Mouse (Mus musculus): ENCODE measurements around the gene Fbxl20. TPM values are rescaled to one million over a fixed set of nuclear protein-coding genes. Genes with fewer than 3 reads are reported as not detected.

Gene Fbxl20
- polyA plus RNA-seq, 1 experiment from 2014 or later, result 23.9 TPM

GRCm38 (mm10) chr11:98086141-98086540 is 64.1 kb downstream of the Fbxl20 start:
- Histone ChIP-seq H3K4me1 (ENCODE audit: control insufficient read depth, insufficient read depth, low read length) (no peaks in the 10 kb centered on the region), H3K9me3 (replicated peaks; ENCODE audit: control insufficient read depth, low read length) (no peaks in the 10 kb centered on the region), H3K9ac (replicated peaks; ENCODE audit: low read length) (no peak overlapping the region), H3K36me3 (replicated peaks; ENCODE audit: control insufficient read depth, insufficient read depth, low read depth, low read length) (peaks cover 3% of the 10 kb centered on the region), H3K27ac (replicated peaks; ENCODE audit: low read depth, low read length) (no peak overlapping the region), H3K27me3 (ENCODE audit: control insufficient read depth, insufficient read depth, low read length) (no peaks in the 10 kb centered on the region), H3K4me3 (ENCODE audit: low read depth, low read length) (no peak overlapping the region), H3K4me2 (ENCODE audit: low read depth, low read length) (no peak overlapping the region)
- no peak for DNase-seq (ENCODE audit: low spot score)
- WGBS, result 87% methylated on average over 9 of the region's 9 CpGs
- no peak for ATAC-seq (replicated peaks; ENCODE audit: insufficient number of reproducible peaks, low FRiP score, low TSS enrichment, low read depth)

- ATAC-seq (replicated peaks; ENCODE audit: insufficient number of reproducible peaks, low FRiP score, low TSS enrichment, low read depth), result no peak
- DNase-seq (ENCODE audit: low spot score), result no peak
- WGBS, result 80% methylated on average over 7 of the region's 7 CpGs
Measured at GRCm38 (mm10) chr11:98082745-98083144, 67.5 kb downstream of the Fbxl20 start.

GRCm38 (mm10) chr11:98080450-98080849 is 69.8 kb downstream of the Fbxl20 start:
- 86% methylated on average over 6 of the region's 6 CpGs for WGBS
- DNase-seq (ENCODE audit: low spot score) (no peak), ATAC-seq (replicated peaks; ENCODE audit: insufficient number of reproducible peaks, low FRiP score, low TSS enrichment, low read depth) (no peak)
- H3K9me3 ChIP-seq (replicated peaks; ENCODE audit: control insufficient read depth, low read length), result no peaks in the 10 kb centered on the region
- H3K27me3 ChIP-seq (ENCODE audit: control insufficient read depth, insufficient read depth, low read length), result no peaks in the 10 kb centered on the region
- H3K27ac ChIP-seq (replicated peaks; ENCODE audit: low read depth, low read length), result no peak overlapping the region
- H3K4me3 ChIP-seq (ENCODE audit: low read depth, low read length), result no peak overlapping the region
- no peak overlapping the region for H3K9ac ChIP-seq (replicated peaks; ENCODE audit: low read length)
- H3K4me1 ChIP-seq (ENCODE audit: control insufficient read depth, insufficient read depth, low read length), result no peaks in the 10 kb centered on the region
- no peak overlapping the region for H3K4me2 ChIP-seq (ENCODE audit: low read depth, low read length)
- no peaks in the 10 kb centered on the region for H3K36me3 ChIP-seq (replicated peaks; ENCODE audit: control insufficient read depth, insufficient read depth, low read depth, low read length)

More at GRCm38 (mm10) chr11:98082745-98083144, 67.5 kb downstream of the Fbxl20 start:
- no peaks in the 10 kb centered on the region for H3K4me1 ChIP-seq (ENCODE audit: control insufficient read depth, insufficient read depth, low read length)
- H3K36me3 ChIP-seq (replicated peaks; ENCODE audit: control insufficient read depth, insufficient read depth, low read depth, low read length), result no peaks in the 10 kb centered on the region
- H3K9me3 ChIP-seq (replicated peaks; ENCODE audit: control insufficient read depth, low read length), result no peaks in the 10 kb centered on the region
- H3K4me2 ChIP-seq (ENCODE audit: low read depth, low read length), result no peak overlapping the region
- no peak overlapping the region for H3K4me3 ChIP-seq (ENCODE audit: low read depth, low read length)
- no peaks in the 10 kb centered on the region for H3K27me3 ChIP-seq (ENCODE audit: control insufficient read depth, insufficient read depth, low read length)
- H3K27ac ChIP-seq (replicated peaks; ENCODE audit: low read depth, low read length), result no peak overlapping the region
- no peak overlapping the region for H3K9ac ChIP-seq (replicated peaks; ENCODE audit: low read length)

GRCm38 (mm10) chr11:98077086-98077485 is 73.1 kb downstream of the Fbxl20 start:
- no peaks in the 10 kb centered on the region for H3K36me3 ChIP-seq (replicated peaks; ENCODE audit: control insufficient read depth, insufficient read depth, low read depth, low read length)
- ATAC-seq (replicated peaks; ENCODE audit: insufficient number of reproducible peaks, low FRiP score, low TSS enrichment, low read depth), result no peak

GRCm38 (mm10) chr11:98075195-98075808 is 74.9 kb downstream of the Fbxl20 start:
- no peaks in the 10 kb centered on the region for H3K27me3 ChIP-seq (ENCODE audit: control insufficient read depth, insufficient read depth, low read length)
- H3K4me3 ChIP-seq (ENCODE audit: low read depth, low read length), result no peak overlapping the region
- 22% methylated on average over 13 of the region's 13 CpGs for WGBS
- H3K27ac ChIP-seq (replicated peaks; ENCODE audit: low read depth, low read length), result no peak overlapping the region
- no peak for ATAC-seq (replicated peaks; ENCODE audit: insufficient number of reproducible peaks, low FRiP score, low TSS enrichment, low read depth)
- peak; percentile 92 for DNase-seq (ENCODE audit: low spot score)
- no peaks in the 10 kb centered on the region for H3K9me3 ChIP-seq (replicated peaks; ENCODE audit: control insufficient read depth, low read length)
- H3K36me3 ChIP-seq (replicated peaks; ENCODE audit: control insufficient read depth, insufficient read depth, low read depth, low read length), result no peaks in the 10 kb centered on the region
- no peak overlapping the region for H3K9ac ChIP-seq (replicated peaks; ENCODE audit: low read length)
- no peak overlapping the region for H3K4me2 ChIP-seq (ENCODE audit: low read depth, low read length)
- H3K4me1 ChIP-seq (ENCODE audit: control insufficient read depth, insufficient read depth, low read length), result no peaks in the 10 kb centered on the region

More at GRCm38 (mm10) chr11:98077086-98077485, 73.1 kb downstream of the Fbxl20 start:
- no peak for DNase-seq (ENCODE audit: low spot score)
- Histone ChIP-seq H3K9ac (replicated peaks; ENCODE audit: low read length) (no peak overlapping the region), H3K9me3 (replicated peaks; ENCODE audit: control insufficient read depth, low read length) (no peaks in the 10 kb centered on the region), H3K4me2 (ENCODE audit: low read depth, low read length) (no peak overlapping the region), H3K27me3 (ENCODE audit: control insufficient read depth, insufficient read depth, low read length) (no peaks in the 10 kb centered on the region), H3K27ac (replicated peaks; ENCODE audit: low read depth, low read length) (no peak overlapping the region), H3K4me3 (ENCODE audit: low read depth, low read length) (no peak overlapping the region), H3K4me1 (ENCODE audit: control insufficient read depth, insufficient read depth, low read length) (no peaks in the 10 kb centered on the region)
- WGBS, result 81% methylated on average over 8 of the region's 8 CpGs

GRCm38 (mm10) chr11:98073442-98073841 is 76.8 kb downstream of the Fbxl20 start:
- H3K4me2 ChIP-seq (ENCODE audit: low read depth, low read length), result no peak overlapping the region
- H3K36me3 ChIP-seq (replicated peaks; ENCODE audit: control insufficient read depth, insufficient read depth, low read depth, low read length), result no peaks in the 10 kb centered on the region
- no peaks in the 10 kb centered on the region for H3K9me3 ChIP-seq (replicated peaks; ENCODE audit: control insufficient read depth, low read length)
- no peaks in the 10 kb centered on the region for H3K4me1 ChIP-seq (ENCODE audit: control insufficient read depth, insufficient read depth, low read length)
- no peak overlapping the region for H3K4me3 ChIP-seq (ENCODE audit: low read depth, low read length)
- 88% methylated on average over 4 of the region's 4 CpGs for WGBS
- DNase-seq (ENCODE audit: low spot score) (no peak), ATAC-seq (replicated peaks; ENCODE audit: insufficient number of reproducible peaks, low FRiP score, low TSS enrichment, low read depth) (no peak)
- no peak overlapping the region for H3K9ac ChIP-seq (replicated peaks; ENCODE audit: low read length)
- no peaks in the 10 kb centered on the region for H3K27me3 ChIP-seq (ENCODE audit: control insufficient read depth, insufficient read depth, low read length)
- no peak overlapping the region for H3K27ac ChIP-seq (replicated peaks; ENCODE audit: low read depth, low read length)

GRCm38 (mm10) chr11:98067255-98067654 is 82.9 kb downstream of the Fbxl20 start:
- Histone ChIP-seq H3K27me3 (ENCODE audit: control insufficient read depth, insufficient read depth, low read length) (no peaks in the 10 kb centered on the region), H3K9me3 (replicated peaks; ENCODE audit: control insufficient read depth, low read length) (no peaks in the 10 kb centered on the region), H3K36me3 (replicated peaks; ENCODE audit: control insufficient read depth, insufficient read depth, low read depth, low read length) (no peaks in the 10 kb centered on the region), H3K4me2 (ENCODE audit: low read depth, low read length) (no peak overlapping the region), H3K4me3 (ENCODE audit: low read depth, low read length) (no peak overlapping the region), H3K27ac (replicated peaks; ENCODE audit: low read depth, low read length) (no peak overlapping the region), H3K9ac (replicated peaks; ENCODE audit: low read length) (no peak overlapping the region), H3K4me1 (ENCODE audit: control insufficient read depth, insufficient read depth, low read length) (no peaks in the 10 kb centered on the region)
- ATAC-seq (replicated peaks; ENCODE audit: insufficient number of reproducible peaks, low FRiP score, low TSS enrichment, low read depth) (no peak), DNase-seq (ENCODE audit: low spot score) (no peak)
- 94% methylated on average over 21 of the region's 21 CpGs for WGBS

GRCm38 (mm10) chr11:98066201-98066600 is 84.0 kb downstream of the Fbxl20 start:
- no peaks in the 10 kb centered on the region for H3K9me3 ChIP-seq (replicated peaks; ENCODE audit: control insufficient read depth, low read length)
- H3K36me3 ChIP-seq (replicated peaks; ENCODE audit: control insufficient read depth, insufficient read depth, low read depth, low read length), result no peaks in the 10 kb centered on the region
- H3K4me2 ChIP-seq (ENCODE audit: low read depth, low read length), result no peak overlapping the region
- H3K4me1 ChIP-seq (ENCODE audit: control insufficient read depth, insufficient read depth, low read length), result no peaks in the 10 kb centered on the region
- DNase-seq (ENCODE audit: low spot score), result no peak
- no peak overlapping the region for H3K9ac ChIP-seq (replicated peaks; ENCODE audit: low read length)
- H3K27ac ChIP-seq (replicated peaks; ENCODE audit: low read depth, low read length), result no peak overlapping the region
- H3K27me3 ChIP-seq (ENCODE audit: control insufficient read depth, insufficient read depth, low read length), result no peaks in the 10 kb centered on the region
- 92% methylated on average over 12 of the region's 12 CpGs for WGBS
- no peak for ATAC-seq (replicated peaks; ENCODE audit: insufficient number of reproducible peaks, low FRiP score, low TSS enrichment, low read depth)
- H3K4me3 ChIP-seq (ENCODE audit: low read depth, low read length), result no peak overlapping the region
